Mouse (Mus musculus): Measurements from ENCODE around the gene Gm47289.

The Gm47289 gene

DNA sequence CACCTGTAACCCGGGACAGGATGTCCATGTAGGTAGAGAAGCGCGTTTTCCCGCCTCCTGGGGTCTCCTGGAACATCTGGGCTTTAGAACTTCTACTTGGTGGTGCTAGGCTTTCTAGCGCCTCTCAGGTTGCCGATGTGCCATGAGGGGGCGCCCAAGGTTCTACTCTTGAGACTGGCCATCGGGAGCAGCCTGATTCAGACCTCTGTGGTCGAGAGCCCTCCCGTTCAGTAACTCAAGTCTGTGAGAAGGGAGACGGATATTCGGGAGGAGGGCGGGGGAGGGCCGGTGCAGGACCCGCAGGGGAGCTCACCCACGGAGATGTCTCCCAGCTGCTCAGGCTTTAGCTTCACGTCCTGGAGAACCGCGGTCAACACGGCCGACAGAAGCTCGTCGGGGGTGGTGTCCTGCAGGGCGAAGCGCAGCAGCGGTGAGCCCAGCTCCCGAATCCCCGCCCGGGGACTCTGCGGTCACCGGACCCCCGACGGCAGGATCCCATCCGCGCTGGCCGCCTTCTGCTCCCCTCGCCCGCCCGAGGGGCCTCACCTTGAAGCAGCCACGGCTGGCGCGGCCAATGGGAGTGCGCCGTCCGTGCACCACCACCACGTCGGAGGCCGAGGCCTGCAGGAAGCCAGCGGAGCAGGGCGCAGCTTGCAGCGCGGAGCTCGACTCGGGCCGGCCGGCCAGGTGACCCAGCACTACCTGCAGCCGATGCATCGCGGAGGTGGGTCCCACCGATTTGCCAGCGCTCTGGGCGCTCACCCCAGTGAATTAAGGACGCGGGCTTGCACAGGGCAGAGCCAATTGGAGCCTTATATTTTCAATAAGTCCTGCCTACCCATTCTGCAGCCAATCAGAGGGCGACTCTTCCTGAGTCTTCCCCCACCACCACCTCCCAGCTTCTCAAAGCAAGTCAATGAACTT is 2.4 kb upstream of the Gm47289 start, which contains the start of gene Acaa1b:
TSS of gene Acaa1b (minus strand) at position 816 of the 924 bp plus-strand sequence.
- in situ Hi-C loops (cut with MseI, MboI): no loop called here

DNA sequence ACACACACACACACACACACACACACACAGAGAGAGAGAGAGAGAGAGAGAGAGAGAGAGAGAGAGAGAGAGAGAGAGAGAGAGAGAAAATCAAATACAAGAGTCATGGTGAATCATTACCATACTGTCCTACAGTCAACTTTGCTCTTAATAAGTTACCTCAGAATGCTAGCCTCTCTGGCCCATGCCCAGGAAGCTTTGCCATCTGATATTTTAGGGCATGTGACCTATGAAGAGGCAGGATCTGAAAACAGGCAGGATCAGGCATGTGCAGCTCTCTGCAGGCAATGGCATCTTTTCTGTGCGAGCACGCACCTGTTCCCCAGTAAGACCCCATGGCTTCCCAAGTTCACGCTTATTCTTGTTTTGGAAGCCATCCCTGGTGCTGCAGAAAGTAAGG is 1.7 kb downstream of the Gm47289 start:
- in situ Hi-C loops (cut with MseI, MboI): no loop called here

DNA sequence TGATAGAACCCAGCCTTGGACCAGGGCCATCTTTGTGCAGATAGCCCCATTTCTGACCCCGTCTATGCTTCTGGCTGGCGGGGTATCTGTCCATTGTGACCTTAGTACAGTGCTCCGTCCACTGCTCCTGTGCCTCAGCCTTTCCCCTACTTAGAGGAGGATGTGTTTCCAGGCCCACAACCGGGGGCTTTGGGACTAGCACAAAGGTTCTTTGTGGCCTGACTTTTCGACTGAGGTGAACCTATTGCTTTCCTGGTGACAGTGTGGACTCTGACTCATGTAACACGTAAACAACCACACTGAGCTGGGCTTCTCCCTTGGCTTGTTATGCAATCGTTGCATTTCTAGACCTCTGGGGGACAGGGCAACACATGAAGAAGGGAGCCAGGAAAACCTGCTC is 5.8 kb downstream of the Gm47289 start:
- in situ Hi-C loops (cut with MseI, MboI): no loop called here

DNA sequence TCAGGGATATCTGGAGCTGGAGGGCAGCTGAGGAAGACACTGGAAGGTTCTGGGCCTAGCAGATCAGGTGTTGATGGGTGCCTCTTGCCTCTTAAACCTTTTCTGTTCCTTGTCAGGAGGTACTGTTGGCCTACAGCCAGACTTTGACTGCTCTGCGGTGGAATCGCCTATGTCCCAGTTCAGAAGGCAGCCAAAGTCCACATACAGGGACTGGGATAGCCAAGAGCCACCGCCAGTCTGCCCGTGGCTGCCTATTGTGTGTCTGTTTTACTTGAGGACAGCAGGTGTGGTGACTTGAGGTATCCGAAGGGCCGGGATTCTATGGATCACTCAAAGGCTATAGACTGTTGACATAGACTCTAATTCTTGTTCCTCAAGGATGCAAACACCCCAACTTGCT is 6.6 kb downstream of the Gm47289 start:
- in situ Hi-C loops (cut with MseI, MboI): no loop called here

DNA sequence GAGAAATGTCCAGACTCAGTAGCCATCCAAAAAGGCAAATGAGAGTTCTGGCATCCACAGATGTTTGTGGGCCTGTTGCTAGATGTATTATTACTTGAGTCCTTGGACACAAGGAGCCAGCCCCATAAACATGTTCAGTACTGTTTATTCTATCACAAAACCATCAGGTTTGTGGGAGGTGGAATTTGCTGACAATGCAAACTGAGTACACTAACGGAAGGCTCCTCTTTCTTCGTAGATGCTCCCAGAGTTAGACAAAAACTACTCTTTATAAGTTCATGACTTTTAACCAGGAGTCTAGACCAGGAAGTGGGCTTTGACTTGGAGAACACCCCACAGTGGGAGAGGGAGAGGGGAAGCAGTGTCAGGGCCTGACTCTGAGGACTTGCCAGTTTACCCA is 8.6 kb downstream of the Gm47289 start:
- in situ Hi-C loops (cut with MseI, MboI): no loop called here

DNA sequence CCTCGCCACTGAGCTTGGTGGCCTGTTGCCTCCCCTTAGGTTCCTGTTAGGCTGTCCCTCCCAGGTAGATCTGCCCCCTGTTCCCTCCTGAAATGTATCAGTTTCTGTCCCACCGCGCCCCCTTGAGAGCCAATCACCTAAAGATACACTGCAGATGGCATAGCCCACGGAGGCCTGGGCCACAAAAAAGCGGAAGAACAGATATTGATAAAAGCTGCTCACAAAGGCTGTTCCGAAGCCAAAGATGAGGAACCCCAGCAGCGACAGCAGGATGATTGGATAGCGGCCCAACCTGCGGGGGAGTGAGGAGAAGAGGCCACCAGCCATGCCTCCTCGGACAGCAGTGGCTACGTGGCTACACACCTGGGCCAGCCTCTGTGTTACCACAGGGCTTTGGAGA is 20.3 kb downstream of the Gm47289 start:
- in situ Hi-C loops (cut with MseI, MboI): no loop called here

DNA sequence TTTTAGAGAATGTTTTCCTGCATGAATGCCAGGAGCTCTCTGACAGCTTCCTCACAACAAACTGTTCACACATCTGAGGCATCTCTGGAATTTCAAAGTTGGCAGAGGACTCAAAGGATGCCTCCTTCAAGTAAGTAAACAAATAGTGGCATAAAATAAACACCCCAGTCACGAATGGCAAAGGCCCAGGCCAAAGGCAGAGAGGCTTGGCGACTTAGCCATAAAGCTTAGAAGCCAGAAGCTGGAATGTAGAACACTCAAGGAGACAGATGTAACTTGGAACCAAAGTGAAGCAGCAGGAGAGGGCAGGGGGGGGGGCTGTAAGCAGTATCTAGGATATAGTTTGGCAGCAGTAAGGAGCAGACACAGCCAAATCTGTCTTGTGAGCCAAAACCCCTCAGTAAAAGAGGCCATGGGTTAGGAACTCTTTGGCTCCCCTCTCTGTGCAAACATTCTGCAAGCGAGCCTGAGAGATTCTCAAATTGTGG is 22.3 kb downstream of the Gm47289 start:
- in situ Hi-C loops (cut with MseI, MboI): no loop called here

DNA sequence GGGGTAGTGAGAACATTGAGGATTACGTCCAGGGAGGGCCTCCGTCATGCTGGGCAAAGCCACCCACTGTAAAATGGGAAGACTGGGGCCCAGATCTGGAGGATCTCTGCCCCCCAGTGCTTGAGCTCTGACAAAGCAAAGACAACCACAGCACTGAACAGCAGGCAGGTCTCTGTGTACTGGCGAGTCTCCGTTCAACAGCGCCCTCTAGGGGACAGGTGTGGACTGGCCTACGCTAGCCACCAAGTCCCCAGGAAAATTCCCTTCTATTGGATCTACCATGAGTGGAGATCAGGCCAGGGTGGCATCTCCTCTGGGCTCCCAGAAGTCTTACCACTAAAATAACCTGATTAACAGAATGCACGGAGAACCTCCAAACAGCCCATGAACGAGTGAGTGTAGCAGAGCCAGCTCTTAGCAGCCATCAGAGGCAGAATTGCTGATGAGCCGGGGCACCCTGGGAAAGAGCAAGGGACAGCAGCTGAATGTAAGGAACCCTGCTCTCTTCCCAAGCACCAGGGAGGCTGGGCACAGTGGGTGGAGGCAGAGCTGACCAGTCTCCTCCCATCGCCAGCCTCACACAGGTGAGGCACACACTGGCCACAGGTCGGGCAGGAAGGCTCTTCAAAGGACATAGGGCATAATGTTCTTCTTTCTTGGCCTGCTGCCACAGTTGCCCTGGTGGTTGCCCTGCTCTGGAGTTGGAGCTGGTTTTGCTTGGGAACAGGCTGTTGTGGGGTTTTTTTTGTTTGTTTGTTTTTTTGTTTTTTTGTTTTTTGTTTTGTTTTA is 33.4 kb downstream of the Gm47289 start:
- in situ Hi-C loops (cut with MseI, MboI): no loop called here

DNA sequence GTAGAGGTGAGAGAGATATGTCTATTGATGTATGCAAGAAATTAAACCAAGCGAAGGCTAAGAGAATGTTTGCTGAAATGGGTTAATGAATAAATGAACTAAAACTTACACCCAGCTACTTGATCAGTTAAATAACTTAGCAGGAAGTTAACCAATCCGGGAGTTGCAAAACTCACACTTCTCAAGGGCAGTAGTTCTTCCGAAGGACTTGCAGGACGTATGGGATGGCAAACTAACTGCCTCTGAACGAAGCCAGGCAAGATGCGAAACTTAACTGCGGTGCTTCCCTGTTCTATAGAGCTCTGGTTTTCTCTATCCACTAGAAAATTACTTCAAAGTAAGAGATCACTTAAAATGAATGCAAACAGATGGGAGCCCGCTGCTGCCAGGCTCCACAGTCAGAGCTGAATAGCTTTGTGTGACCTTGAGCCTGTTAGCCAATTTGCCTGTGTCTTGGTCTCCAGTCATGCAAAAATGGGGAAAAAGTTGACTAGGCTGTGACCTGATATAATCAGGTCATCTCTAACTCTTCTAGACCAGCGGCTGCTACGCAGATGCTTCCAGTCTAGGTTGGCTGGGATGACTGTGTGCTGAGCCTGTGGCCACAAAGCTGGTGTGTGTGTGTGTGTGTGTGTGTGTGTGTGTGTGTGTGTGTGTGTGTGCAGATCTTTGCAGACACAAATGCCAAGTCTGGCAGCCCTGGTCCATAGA is 40.3 kb downstream of the Gm47289 start:
- in situ Hi-C loops (cut with MseI, MboI): no loop called here

DNA sequence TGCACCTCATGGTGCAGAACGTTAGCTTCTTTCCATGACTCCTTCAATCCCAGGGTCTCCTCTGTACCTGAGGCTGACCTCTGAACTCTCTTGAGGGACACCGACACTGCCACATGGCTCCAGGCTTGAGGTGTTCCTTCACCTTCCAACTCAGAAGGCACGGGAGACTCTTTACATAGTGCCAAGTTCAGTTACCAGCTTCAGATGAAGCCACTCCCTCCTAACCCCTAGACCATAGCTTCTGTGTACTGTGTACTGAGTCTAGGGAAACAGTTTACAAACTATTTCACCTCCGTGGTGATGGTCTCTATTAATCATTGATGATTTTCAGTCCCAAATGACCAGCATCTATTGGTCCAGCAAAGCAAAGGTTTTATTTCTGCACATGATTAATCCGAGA is 42.7 kb downstream of the Gm47289 start:
- in situ Hi-C loops (cut with MseI, MboI): no loop called here

DNA sequence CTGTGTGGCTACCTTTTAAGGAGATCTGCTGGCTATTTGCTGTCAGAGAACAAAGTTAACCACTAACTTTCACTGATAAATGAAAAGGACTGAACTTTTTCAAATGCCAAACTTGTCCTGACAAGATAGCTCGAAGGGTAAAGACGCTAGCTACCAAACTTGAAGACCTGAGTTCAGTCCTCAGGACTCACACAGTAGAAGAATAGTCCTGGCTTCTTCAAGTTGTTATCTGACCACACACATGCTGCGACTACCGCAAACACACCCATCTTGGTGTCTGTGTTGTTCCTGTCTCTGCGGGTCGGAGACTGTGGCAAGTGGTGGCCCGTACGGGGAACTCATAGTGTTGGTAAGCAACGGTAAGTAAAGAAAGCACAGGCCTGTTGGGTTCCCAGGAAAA is 44.7 kb downstream of the Gm47289 start:
- in situ Hi-C loops (cut with MseI, MboI): no loop called here

DNA sequence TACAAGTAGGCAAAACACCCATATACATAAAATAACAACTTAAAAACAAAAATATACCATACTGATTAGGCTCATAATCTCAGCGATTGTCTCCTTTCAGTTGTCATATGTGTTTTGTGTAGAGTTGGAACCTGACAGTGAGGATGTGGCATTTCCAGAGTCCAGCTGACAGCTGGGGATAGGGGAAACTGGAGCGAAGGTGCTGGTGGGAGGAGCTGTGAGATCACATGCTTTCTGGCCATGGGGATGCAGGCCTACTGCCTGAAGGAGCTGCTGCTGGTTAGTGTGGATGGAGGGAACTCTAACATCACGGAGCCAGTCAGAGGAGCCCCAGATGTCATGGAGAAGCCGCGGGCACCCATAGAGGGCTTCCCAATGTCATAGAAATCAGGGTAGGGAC is 46.8 kb downstream of the Gm47289 start:
- in situ Hi-C loops (cut with MseI, MboI): no loop called here

DNA sequence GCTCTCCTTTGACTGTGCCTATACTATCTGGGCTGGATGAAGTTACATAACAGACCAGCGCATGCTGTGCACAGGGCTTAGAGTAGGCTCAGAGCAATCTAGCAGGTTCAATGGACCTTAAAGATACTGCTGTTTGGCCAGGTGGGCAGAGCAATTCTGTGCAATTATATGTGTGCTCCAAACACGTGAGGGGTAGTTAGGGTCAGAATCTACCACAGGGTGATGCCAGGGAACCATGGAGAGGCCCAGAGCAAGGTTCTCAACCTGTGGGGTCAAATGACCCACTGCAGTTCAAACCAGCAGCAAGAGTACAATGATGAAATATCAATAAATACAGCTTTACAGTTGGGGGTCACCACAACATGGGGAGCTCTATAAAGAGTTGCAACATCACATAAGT is 47.7 kb downstream of the Gm47289 start:
- in situ Hi-C loops (cut with MseI, MboI): no loop called here

DNA sequence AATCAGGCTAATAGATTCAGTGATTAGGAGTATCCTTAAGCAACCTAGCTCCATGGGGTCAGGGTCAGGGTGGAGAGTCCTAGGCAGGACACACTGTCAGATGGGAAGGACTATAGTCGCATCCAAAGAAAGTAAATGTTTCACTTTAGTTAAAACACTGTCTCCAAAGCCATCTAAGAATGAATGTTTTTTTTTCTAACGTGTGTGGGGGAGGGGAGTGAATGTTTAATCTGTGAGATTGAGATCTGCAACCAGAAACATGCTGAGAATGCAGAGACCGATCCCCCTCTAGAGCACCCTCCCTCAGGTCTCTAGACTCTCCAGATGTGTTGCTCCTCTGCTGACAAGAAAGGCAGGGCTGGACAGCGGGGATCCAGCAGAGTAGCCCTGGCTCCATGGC is 48.2 kb downstream of the Gm47289 start:
- in situ Hi-C loops (cut with MseI, MboI): no loop called here

DNA sequence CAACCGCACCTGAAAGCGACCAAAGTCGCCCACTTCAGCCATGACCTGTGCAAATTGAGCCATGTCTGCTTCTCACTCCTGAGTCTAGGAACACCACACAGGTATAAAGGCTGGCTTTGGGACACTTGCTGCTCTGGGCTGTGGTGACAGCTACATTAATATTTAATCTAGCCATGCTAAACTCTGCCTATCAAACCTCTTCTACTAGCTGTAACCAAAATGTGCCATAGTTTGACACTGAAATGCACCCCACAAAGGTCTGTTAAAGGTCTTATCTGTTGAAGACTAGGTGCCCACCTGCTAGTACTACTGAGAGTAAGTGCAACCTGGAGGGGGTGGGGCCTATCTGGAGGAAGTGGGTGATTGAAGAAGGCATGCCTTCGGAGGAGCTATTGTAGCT is 50.0 kb downstream of the Gm47289 start, which contains the start of gene Slc22a13:
TSS of gene Slc22a13 (minus strand) at position 101 of the 400 bp plus-strand sequence.
- in situ Hi-C loops (cut with MseI, MboI): no loop called here

All from mouse trophoblast stem cell (cell line).